ENCODE assay signal across 11 mouse cellular contexts in the genomic region with DNA sequence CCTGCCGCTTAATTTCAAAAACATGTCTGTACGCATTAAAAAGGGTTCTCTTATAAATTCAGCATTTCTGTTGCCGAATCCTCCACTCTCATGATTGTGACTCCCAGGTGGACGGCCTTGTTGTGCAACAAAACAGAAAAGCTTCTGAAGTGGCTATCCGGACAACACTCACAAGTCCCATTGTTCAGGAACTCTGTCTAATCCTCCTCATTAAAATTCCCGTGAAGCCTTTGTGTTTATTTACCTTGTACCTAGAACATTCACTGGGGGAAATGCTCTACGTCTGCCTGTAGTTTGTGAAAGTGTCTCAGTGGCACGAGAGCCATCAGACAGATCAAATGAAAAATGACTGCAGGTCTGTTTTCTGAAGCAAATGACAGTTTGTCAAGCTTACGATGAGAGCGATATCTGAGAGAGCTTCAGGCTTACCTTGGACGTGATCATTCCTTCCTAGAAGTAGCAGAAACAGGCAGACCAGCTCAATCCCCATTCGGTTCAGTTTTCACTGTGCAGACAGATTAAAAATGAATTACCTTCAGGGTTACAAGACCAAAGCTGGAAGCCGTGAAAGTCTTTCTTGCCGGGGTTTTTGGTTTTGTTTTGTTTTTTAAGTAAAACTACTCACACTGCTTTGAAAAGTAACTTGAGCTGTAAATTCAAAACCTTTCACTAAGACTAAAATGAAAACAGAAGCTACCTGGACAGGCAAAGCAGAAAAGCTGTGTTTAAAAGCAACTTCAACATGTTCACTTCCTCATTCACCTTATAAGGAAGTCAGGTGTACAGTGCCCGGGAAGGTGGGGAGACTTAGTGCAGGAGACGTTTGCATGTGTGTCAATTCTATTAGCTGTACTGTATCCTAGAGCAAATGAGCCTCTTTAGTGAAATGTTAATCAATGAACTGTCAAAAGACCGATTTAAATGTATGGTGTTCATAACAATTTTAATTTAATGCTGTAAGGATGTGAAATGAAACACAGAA. TPM values are rescaled to one million over a fixed set of nuclear protein-coding genes. Genes with fewer than 3 reads are reported as not detected.
A peak's percentile ranks its signal among the peaks of the same experiment; 100 is the strongest.
DNase-seq lines count a peak whose midpoint lies in the region; ATAC-seq and TF ChIP-seq lines count a peak whose summit lies in the region.
"Had no signal": no experiment of that assay in that cellular context is flagged by ENCODE, and none has a peak within 500 bp of the region (broad histone marks: within the 10 kb centered on the region; RNA-seq: fewer than 3 reads in every experiment).

No protein-coding gene starts in this region.

- 41% methylated on average over 17 of the region's 17 CpGs for WGBS in kidney, embryonic 15.5 days
- 40% methylated on average over 17 of the region's 17 CpGs for WGBS in limb, embryonic 13.5 days

- DNase-seq in kidney, postnatal 4 days = no peak
- peak; percentile 17 for DNase-seq in brain, embryonic 14.5 days (ENCODE audit: low read depth)
- DNase-seq in retina, postnatal 1 day = peak; percentile 29
- DNase-seq in thymus, postnatal 14 days = no peak
- no peak for DNase-seq in neural tube, embryonic 10.5 days (ENCODE audit: extremely low spot score, low spot score)
- DNase-seq: cerebellum, adult 9-10 months had no signal

- no peaks in the 10 kb centered on the region for H3K27me3 ChIP-seq in kidney, embryonic 15.5 days
- H3K27me3 ChIP-seq in limb, embryonic 13.5 days = no peaks in the 10 kb centered on the region
- H3K27me3 ChIP-seq: hindbrain, embryonic 15.5 days; neural tube, embryonic 15.5 days had no signal

- no peak for TF ChIP-seq POLR2A in brain, embryonic 14.5 days (IDR thresholded peaks at IDR 0.05; ENCODE audit: borderline replicate concordance, extremely low read depth, insufficient read depth, insufficient read length, poor library complexity, severe bottlenecking)

- 0 out of 2 replicates have a peak overlapping the region, but pooled peaks have one; percentile 11 for H3K27ac ChIP-seq in kidney, embryonic 15.5 days
- H3K27ac ChIP-seq in limb, embryonic 13.5 days = no peak overlapping the region
- H3K27ac ChIP-seq: hindbrain, embryonic 15.5 days; neural tube, embryonic 15.5 days had no signal

- no peak overlapping the region for H3K9ac ChIP-seq in kidney, embryonic 15.5 days
- no peak overlapping the region for H3K9ac ChIP-seq in limb, embryonic 13.5 days
- H3K9ac ChIP-seq: hindbrain, embryonic 15.5 days; neural tube, embryonic 15.5 days had no signal

- no peaks in the 10 kb centered on the region for H3K36me3 ChIP-seq in kidney, embryonic 15.5 days
- H3K36me3 ChIP-seq in limb, embryonic 13.5 days = no peaks in the 10 kb centered on the region
- H3K36me3 ChIP-seq: hindbrain, embryonic 15.5 days; neural tube, embryonic 15.5 days had no signal

- H3K9me3 ChIP-seq in kidney, embryonic 15.5 days (replicated peaks) = no peaks in the 10 kb centered on the region
- H3K9me3 ChIP-seq in limb, embryonic 13.5 days = no peaks in the 10 kb centered on the region
- H3K9me3 ChIP-seq: hindbrain, embryonic 15.5 days; neural tube, embryonic 15.5 days had no signal

- TF ChIP-seq CTCF in brain, embryonic 14.5 days (IDR thresholded peaks at IDR 0.05; ENCODE audit: borderline replicate concordance, extremely low read depth, insufficient read depth, insufficient read length) = no peak

- peak overlapping the region; percentile 13 for H3K4me3 ChIP-seq in kidney, embryonic 15.5 days (replicated peaks)
- no peak overlapping the region for H3K4me3 ChIP-seq in limb, embryonic 13.5 days
- H3K4me3 ChIP-seq: hindbrain, embryonic 15.5 days; neural tube, embryonic 15.5 days had no signal

- ATAC-seq in kidney, embryonic 15.5 days (replicated peaks; ENCODE audit: low FRiP score) = no peak
- no peak for ATAC-seq in limb, embryonic 13.5 days (ENCODE audit: low FRiP score, low read depth)

- peaks cover 11% of the 10 kb centered on the region; the same call in 1 of the 2 replicates for H3K4me1 ChIP-seq in kidney, embryonic 15.5 days
- H3K4me1 ChIP-seq in limb, embryonic 13.5 days = peaks cover 10% of the 10 kb centered on the region; the same call in 1 of the 2 replicates
- H3K4me1 ChIP-seq: neural tube, embryonic 15.5 days had no signal

- H3K4me2 ChIP-seq in kidney, embryonic 15.5 days = peak overlapping the region; percentile 32
- H3K4me2 ChIP-seq in limb, embryonic 13.5 days (replicated peaks) = peak overlapping the region; percentile 27; the same call in 1 of the 2 replicates
- H3K4me2 ChIP-seq: hindbrain, embryonic 15.5 days; neural tube, embryonic 15.5 days had no signal

RNA-seq across cellular contexts. Expression of a gene that starts 49.2 kb away (rescaled TPM):
- polyA plus RNA-seq in kidney, embryonic 15.5 days (2015; fragmentation: Nextera tagmentation; extraction: Ambion mirVana) = 16.2 and 16.9 TPM in 2 replicates
- 0.04 and 0.15 TPM in 2 replicates for polyA plus RNA-seq in brain, embryonic 14.5 days (2012; rRNA removed)
- polyA plus RNA-seq in limb, embryonic 13.5 days (2015; fragmentation: Nextera tagmentation; extraction: Ambion mirVana) = 2.8 and 3.1 TPM in 2 replicates
- polyA plus RNA-seq: hindbrain, embryonic 15.5 days; liver, adult 2 months had no signal

Comparison
In these comparisons a context has a peak if more than half of its experiments do, and no peak if none do; other contexts are left out.
1. DNase-seq: peak in brain, embryonic 14.5 days (single experiment) and retina, postnatal 1 day (single experiment); none in kidney, postnatal 4 days (0 of 2), thymus, postnatal 14 days (single experiment) and neural tube, embryonic 10.5 days (single experiment).